Mouse (Mus musculus) left cerebral cortex, adult 11 months (tissue): ENCODE measurements around the gene Slc30a10.

ENCODE experiments used
- DNase-seq: peaks from one replicate; pipeline ENCODE4 v3.0.0; 2022; ENCODE audit warnings: low spot score

The Slc30a10 gene

GRCm38 (mm10) chr1:185454575-185454954 lies at the start of gene Slc30a10:
Gene Slc30a10 (plus strand): TSS chr1:185454848.
- no peak for DNase-seq

GRCm38 (mm10) chr1:185405921-185406320 lies 48.7 kb upstream of the Slc30a10 start:
- no peak for DNase-seq

GRCm38 (mm10) chr1:185409831-185410230 lies 44.8 kb upstream of the Slc30a10 start:
- DNase-seq: no peak

GRCm38 (mm10) chr1:185418011-185418410 lies 36.6 kb upstream of the Slc30a10 start:
- no peak for DNase-seq

- DNase-seq: no peak
Observed at GRCm38 (mm10) chr1:185419805-185420204, 34.8 kb upstream of the Slc30a10 start.

GRCm38 (mm10) chr1:185420776-185421175 lies 33.9 kb upstream of the Slc30a10 start:
- no peak for DNase-seq

GRCm38 (mm10) chr1:185426583-185426982 lies 28.1 kb upstream of the Slc30a10 start:
- DNase-seq: no peak

GRCm38 (mm10) chr1:185430488-185430887 lies 24.2 kb upstream of the Slc30a10 start:
- DNase-seq: no peak

- DNase-seq: no peak
Observed at GRCm38 (mm10) chr1:185431245-185431997, 23.2 kb upstream of the Slc30a10 start.

GRCm38 (mm10) chr1:185431998-185432317 lies 22.7 kb upstream of the Slc30a10 start:
- DNase-seq: no peak

- DNase-seq: no peak
Observed at GRCm38 (mm10) chr1:185433112-185433511, 21.5 kb upstream of the Slc30a10 start.

GRCm38 (mm10) chr1:185438841-185439580 lies 15.6 kb upstream of the Slc30a10 start:
- DNase-seq: no peak

GRCm38 (mm10) chr1:185441703-185442472 lies 12.8 kb upstream of the Slc30a10 start:
- DNase-seq: no peak

- no peak for DNase-seq
Observed at GRCm38 (mm10) chr1:185448936-185449335, 5.7 kb upstream of the Slc30a10 start.

- no peak for DNase-seq
Observed at GRCm38 (mm10) chr1:185449727-185450126, 4.9 kb upstream of the Slc30a10 start.

- DNase-seq: no peak
Observed at GRCm38 (mm10) chr1:185451077-185451476, 3.6 kb upstream of the Slc30a10 start.

- no peak for DNase-seq
Observed at GRCm38 (mm10) chr1:185451495-185451894, 3.2 kb upstream of the Slc30a10 start.

GRCm38 (mm10) chr1:185452461-185452860 lies 2.2 kb upstream of the Slc30a10 start:
- DNase-seq: no peak

- DNase-seq: no peak
Observed at GRCm38 (mm10) chr1:185454144-185454543, 504 bp upstream of the Slc30a10 start.

GRCm38 (mm10) chr1:185454955-185455701 lies 480 bp downstream of the Slc30a10 start:
- no peak for DNase-seq

GRCm38 (mm10) chr1:185456327-185456726 lies 1.7 kb downstream of the Slc30a10 start:
- no peak for DNase-seq

- no peak for DNase-seq
Observed at GRCm38 (mm10) chr1:185460096-185460495, 5.4 kb downstream of the Slc30a10 start.
